Mouse (Mus musculus): ENCODE measurements at regions not wholly inside any gene's neighbourhood (a gene's known extent, or its start where the extent isn't known, plus 50 kb on each side); places are given as distances from the start of the nearest gene placed in this dataset.
A peak's percentile ranks its signal among the peaks of the same experiment; 100 is the strongest.

GRCm38 (mm10) chr11:23996250-23996649 lies 78.6 kb downstream of the A830031A19Rik start:
- intact Hi-C loops (cut with DNase I) = no loop called here
- no peak for DNase-seq (ENCODE audit: low spot score in 2 of 2)

- intact Hi-C loops (cut with DNase I) = no loop called here
- DNase-seq (ENCODE audit: low spot score in 2 of 2) = peak in 1 of 2 experiments; percentile 74
Observed at GRCm38 (mm10) chr11:23994160-23994559, 80.7 kb downstream of the A830031A19Rik start.

DNA sequence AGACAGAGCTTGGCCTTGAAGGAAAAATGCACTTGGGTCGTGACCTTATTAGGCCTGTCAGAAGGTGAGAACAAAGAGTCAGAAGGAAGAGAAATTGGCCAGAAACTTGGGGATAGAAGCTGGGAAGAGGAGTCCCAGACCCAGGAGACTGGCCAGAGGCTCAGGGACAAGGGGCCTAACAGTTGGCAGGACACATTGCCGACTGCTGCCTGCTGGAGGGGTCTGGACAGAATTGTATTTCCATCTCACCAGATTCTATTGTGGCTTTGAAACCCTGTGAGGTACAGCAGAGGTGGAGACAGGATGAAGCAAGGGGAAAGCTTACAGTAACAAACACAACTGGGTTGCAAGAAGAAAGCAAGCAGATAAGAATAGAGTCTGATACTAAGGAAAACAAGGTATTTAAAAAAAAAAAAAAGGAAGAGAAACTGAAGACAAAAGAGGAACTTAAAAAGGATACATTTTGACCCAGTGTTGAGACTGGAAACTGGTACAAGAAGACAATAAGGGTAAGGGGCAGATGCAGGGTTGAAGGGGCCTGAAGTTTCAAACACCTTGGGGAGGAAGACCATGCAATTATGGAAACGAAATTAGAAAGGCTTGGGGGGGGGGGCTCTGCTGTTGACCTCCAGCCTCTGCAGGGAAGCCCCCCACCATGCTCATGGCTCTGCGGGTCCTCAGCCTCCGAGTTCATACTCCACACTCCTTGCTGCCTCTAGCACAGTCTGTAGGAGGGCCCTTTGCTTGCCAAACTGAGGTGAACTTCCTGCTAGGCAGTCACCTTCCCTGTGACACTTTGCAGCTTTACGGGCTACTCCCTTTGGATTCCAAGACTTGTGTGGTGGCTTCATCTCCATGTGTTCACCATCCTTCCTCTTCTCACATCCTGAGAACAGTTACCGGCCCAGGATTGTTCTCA lies 87.1 kb downstream of the A830031A19Rik start:
- intact Hi-C loops (cut with DNase I) = loop anchor here (10.0 kb wide), 1 partner anchor 167 kb away; no protein-coding TSS in a partner anchor
- DNase-seq (ENCODE audit: low spot score in 2 of 2) = no peak

GRCm38 (mm10) chr11:23985231-23985630 lies 89.6 kb downstream of the A830031A19Rik start:
- DNase-seq (ENCODE audit: low spot score in 2 of 2) = no peak
- intact Hi-C loops (cut with DNase I) = loop anchor here (10.0 kb wide), 1 partner anchor 170 kb away; no protein-coding TSS in a partner anchor

DNA sequence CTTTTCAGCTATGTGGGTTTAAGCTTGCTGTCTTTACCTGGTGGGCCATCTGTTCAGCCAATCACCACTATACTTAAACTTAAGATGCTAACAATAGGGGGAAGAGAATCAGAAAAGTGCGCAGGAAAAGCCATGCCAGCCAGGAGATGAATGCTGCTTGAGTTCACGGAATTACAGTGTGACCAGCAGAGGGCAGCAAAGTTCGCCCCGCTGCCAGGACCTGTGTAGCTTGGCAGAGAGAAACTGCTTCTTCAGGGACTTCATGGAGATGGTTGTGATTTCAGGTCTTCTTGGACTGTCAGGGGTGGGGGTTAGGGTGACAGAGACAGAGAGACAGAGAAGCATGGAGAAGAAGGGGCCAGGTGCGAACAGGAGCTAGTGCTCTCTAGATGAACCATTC lies 84.3 kb upstream of the Papolg start:
- DNase-seq (ENCODE audit: low spot score in 2 of 2) = peak; percentile 83 to 91
- intact Hi-C loops (cut with DNase I) = loop anchor here (2.0 to 5.0 kb wide), 3 partner anchors 68 to 1883 kb away; no protein-coding TSS in a partner anchor

- intact Hi-C loops (cut with DNase I) = loop anchor here (2.0 to 5.0 kb wide), 3 partner anchors 69 to 1884 kb away; no protein-coding TSS in a partner anchor
- peak in 1 of 2 experiments; percentile 57 for DNase-seq (ENCODE audit: low spot score in 2 of 2)
Observed at GRCm38 (mm10) chr11:23978300-23978699, 83.2 kb upstream of the Papolg start.

GRCm38 (mm10) chr11:23977096-23977495 lies 82.0 kb upstream of the Papolg start:
- intact Hi-C loops (cut with DNase I) = loop anchor here (5.0 kb wide), 2 partner anchors 70 to 1885 kb away; no protein-coding TSS in a partner anchor

DNA sequence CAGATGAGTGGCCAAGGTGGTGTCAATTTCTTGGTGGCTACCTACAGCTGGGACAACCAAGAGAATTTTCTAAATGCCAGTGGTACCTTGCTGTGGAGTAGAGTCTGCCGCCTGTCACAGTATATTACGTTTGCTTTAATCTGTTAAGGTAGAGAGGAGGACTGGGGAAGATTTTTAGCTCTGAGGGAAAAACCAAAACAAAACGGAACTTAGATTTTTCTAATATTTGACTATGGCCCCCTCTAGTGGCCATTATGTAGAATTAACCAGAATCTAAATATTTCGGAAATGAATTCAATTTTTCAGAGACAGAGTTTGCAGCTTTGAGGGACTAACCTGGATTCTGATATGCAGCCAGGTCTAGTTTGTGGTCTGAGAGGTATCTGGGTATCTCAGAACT lies 59.3 kb upstream of the Papolg start:
- intact Hi-C loops (cut with DNase I) = loop anchor here (1.0 to 10.0 kb wide), 3 partner anchors 57 to 275 kb away; partner anchors contain the start of gene Papolg
- DNase-seq (ENCODE audit: low spot score in 2 of 2) = no peak

More at GRCm38 (mm10) chr11:23977096-23977495, 82.0 kb upstream of the Papolg start:
- peak in 1 of 2 experiments; percentile 70 for DNase-seq (ENCODE audit: low spot score in 2 of 2)

DNA sequence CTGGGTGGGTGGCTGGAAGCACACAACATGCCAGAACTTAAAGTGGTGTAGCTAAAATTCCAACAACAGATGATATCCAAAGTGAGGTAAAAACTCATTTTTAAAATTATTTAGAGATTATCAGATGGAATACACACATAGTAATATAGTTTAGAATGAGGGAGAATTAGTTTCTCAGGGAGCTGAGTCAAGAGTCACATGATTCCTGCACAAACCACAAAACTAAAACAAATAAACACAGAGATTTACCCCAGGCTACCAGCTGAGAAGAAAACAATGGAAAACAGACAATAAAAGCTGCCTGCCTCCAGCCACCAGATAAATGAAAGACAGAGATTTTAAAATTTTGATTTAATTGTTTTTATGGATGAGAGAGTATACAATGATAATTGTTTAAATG lies 50.9 kb upstream of the Papolg start:
- intact Hi-C loops (cut with DNase I) = no loop called here
- no peak for DNase-seq (ENCODE audit: low spot score in 2 of 2)

Measured in left cerebral cortex, postnatal 25 days (tissue).